Mouse (Mus musculus) heart, adult 2 months (tissue): ENCODE data around the gene Gm2030.
"Not testable (repeated sequence)": the region's sequence is repeated elsewhere in the genome, so short reads cannot be mapped to it uniquely, and the experiment has no call there.

Source experiments
- CTCF ChIP-seq: fragments of 200-600 bp; IDR thresholded peaks from 2 replicates; pipeline ENCODE4 v1.8.1; 2022; ENCODE audit warnings: antibody characterized with exemption, mild to moderate bottlenecking, moderate library complexity
- EP300 ChIP-seq: fragments of 200-500 bp; IDR thresholded peaks from 2 replicates; pipeline ENCODE4 v1.6.1; 2011; ENCODE audit warnings: low read depth, low read length, control low read depth; ENCODE audit not compliant: insufficient read depth
- POLR2A ChIP-seq: fragments of 200-500 bp; IDR thresholded peaks from 2 replicates; pipeline ENCODE4 v1.6.1; 2011; ENCODE audit warnings: mild to moderate bottlenecking, low read depth, low read length, control low read depth; ENCODE audit not compliant: insufficient read depth

DNA sequence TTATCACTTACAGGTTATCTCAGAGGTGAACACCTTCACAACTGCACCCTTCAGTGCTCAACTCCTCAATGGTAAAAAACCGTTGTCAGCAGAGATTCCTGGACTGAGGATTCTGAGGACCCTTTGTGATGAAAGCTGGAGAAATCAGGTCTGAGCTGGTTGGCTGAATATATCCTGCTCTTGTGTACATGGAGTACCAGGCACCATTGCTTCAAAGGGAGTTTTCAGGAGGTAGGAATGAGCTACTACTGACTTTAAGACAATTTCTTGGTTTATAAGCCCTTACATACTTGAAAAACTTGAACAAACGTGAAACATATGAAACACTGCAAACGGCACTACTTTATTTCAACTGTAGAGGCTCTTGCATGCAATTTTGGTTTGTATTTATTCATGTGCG, at the start of gene Gm2030:
- not testable (repeated sequence) for TF ChIP-seq CTCF, POLR2A, EP300
